Mouse (Mus musculus) limb, embryonic 14.5 days (tissue): ENCODE data around the gene Crkl. TPM values are rescaled to one million over a fixed set of nuclear protein-coding genes. Genes with fewer than 3 reads are reported as not detected.

Experiments
- ATAC-seq: fragments of 200-750 bp; cut with Nextera tagmentation; 2 replicates; pipeline ENCODE4 v1.8.0; 2017; ENCODE audit warnings: low read depth, moderate number of reproducible peaks, moderate TSS enrichment; ENCODE audit not compliant: low FRiP score
- DNase-seq: peaks from one replicate; pipeline ENCODE4 v3.0.0-alpha.2; 2015; ENCODE audit warnings: low spot score
- H3K27ac ChIP-seq: fragments of 300-500 bp; sonication (generic); replicated peaks from 2 replicates; pipeline ENCODE4 v1.5.1; 2014; ENCODE audit warnings: low read depth, mild to moderate bottlenecking, low read length, moderate library complexity, mixed read lengths
- H3K27me3 ChIP-seq: fragments of 300-500 bp; sonication (generic); 2 replicates; pipeline ENCODE4 v1.6.1; 2014; ENCODE audit warnings: low read length, mixed read lengths; ENCODE audit not compliant: control insufficient read depth, insufficient read depth
- H3K36me3 ChIP-seq: fragments of 300-500 bp; sonication (generic); 2 replicates; pipeline ENCODE4 v1.6.1; 2014; ENCODE audit warnings: mild to moderate bottlenecking, low read length, moderate library complexity, mixed read lengths; ENCODE audit not compliant: control insufficient read depth, insufficient read depth
- H3K4me1 ChIP-seq: fragments of 300-500 bp; sonication (generic); 2 replicates; pipeline ENCODE4 v1.6.1; 2014; ENCODE audit warnings: antibody characterized with exemption, low read length, mixed read lengths; ENCODE audit not compliant: control insufficient read depth, insufficient read depth
- H3K4me2 ChIP-seq: fragments of 300-500 bp; sonication (generic); replicated peaks from 2 replicates; pipeline ENCODE4 v1.6.1; 2014; ENCODE audit warnings: low read depth, mild to moderate bottlenecking, low read length, moderate library complexity; ENCODE audit not compliant: severe bottlenecking
- H3K4me3 ChIP-seq: fragments of 300-500 bp; sonication (generic); replicated peaks from 2 replicates; pipeline ENCODE4 v1.5.1; 2014; ENCODE audit warnings: low read length
- H3K9ac ChIP-seq: fragments of 300-500 bp; sonication (generic); 2 replicates; pipeline ENCODE4 v1.6.1; 2014; ENCODE audit warnings: mild to moderate bottlenecking, low read depth, low read length, moderate library complexity; ENCODE audit not compliant: severe bottlenecking
- H3K9me3 ChIP-seq: fragments of 300-500 bp; sonication (generic); 2 replicates; pipeline ENCODE4 v1.6.1; 2016; ENCODE audit warnings: low read length; ENCODE audit not compliant: control insufficient read depth
- POLR2A ChIP-seq: fragments of 200-500 bp; IDR thresholded peaks from 2 replicates; pipeline ENCODE4 v1.8.0; 2012; ENCODE audit warnings: inconsistent platforms, mild to moderate bottlenecking, moderate library complexity, borderline replicate concordance; ENCODE audit not compliant: insufficient read depth, insufficient read length; ENCODE audit errors: extremely low read depth
- WGBS: fragments of 180-500 bp; shearing (Covaris S2); extraction: QIAGEN DNeasy Blood & Tissue Kit; methylation state at CpG from one replicate; pipeline ENCODE4 v1.1.7; 2014; 5-methylcytosine and 5-hydroxymethylcytosine counted together
- polyA plus RNA-seq, 2 experiments: library from polyadenylated mRNA; depleted of rRNA in 1 of 2; stranded (reverse) in 1 of 2; unstranded in 1 of 2; fragments of >200 nt; fragmentation: Nextera tagmentation in 1 of 2; extraction: Ambion mirVana in 1 of 2; gene quantifications; 2 replicates each; pipeline versions ENCODE4 v1.2.1 to v1.2.3; 2012 to 2014

The Crkl gene
- polyA plus RNA-seq, 2 experiments: 36.6 to 62.9 TPM

- Histone ChIP-seq H3K27ac (no peak overlapping the region), H3K9ac (peak overlapping the region; percentile 79), H3K4me1 (peaks cover 8% of the 10 kb centered on the region; the same call in 1 of the 2 replicates), H3K27me3 (no peaks in the 10 kb centered on the region), H3K36me3 (peaks cover 3% of the 10 kb centered on the region; the same call in 1 of the 2 replicates), H3K9me3 (no peaks in the 10 kb centered on the region), H3K4me3 (peak overlapping the region; percentile 80), H3K4me2 (peak overlapping the region; percentile 65)
- TF ChIP-seq POLR2A: no peak
- ATAC-seq (no peak), DNase-seq (no peak)
- 31% methylated on average over 9 of the region's 9 CpGs for WGBS
These were observed 45.1 kb upstream of the Crkl start for GRCm38 (mm10) chr16:17406512-17407231.

DNA sequence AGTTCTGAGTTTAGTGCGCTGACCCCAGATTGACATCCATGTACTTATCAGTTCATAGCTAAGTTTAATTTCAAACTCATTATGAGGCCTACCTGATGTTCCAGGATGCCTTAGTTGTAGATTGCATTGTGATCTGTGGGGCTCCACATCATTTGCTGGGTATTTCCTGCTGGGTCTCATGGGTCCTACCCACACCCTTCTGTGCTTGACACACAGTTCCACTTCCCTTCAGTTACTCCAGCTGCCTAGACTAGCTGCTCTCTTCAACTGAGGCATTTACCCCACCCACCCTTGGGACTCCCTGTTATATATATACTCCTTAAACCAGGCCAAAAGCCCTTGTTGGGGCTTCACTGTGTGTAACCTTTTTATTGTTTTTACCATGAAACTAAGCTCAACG, 42.7 kb upstream of the Crkl start:
- H3K27me3 ChIP-seq: no peaks in the 10 kb centered on the region
- DNase-seq: no peak
- no peak for TF ChIP-seq POLR2A
- no peak overlapping the region for H3K4me2 ChIP-seq
- 81% methylated on average over 2 of the region's 2 CpGs for WGBS
- H3K4me3 ChIP-seq: no peak overlapping the region
- H3K9ac ChIP-seq: no peak overlapping the region
- no peaks in the 10 kb centered on the region; the same call in 1 of the 2 replicates for H3K36me3 ChIP-seq
- H3K9me3 ChIP-seq: no peaks in the 10 kb centered on the region
- no peak overlapping the region for H3K27ac ChIP-seq
- no peak for ATAC-seq
- H3K4me1 ChIP-seq: peaks cover 8% of the 10 kb centered on the region; the same call in 1 of the 2 replicates

DNA sequence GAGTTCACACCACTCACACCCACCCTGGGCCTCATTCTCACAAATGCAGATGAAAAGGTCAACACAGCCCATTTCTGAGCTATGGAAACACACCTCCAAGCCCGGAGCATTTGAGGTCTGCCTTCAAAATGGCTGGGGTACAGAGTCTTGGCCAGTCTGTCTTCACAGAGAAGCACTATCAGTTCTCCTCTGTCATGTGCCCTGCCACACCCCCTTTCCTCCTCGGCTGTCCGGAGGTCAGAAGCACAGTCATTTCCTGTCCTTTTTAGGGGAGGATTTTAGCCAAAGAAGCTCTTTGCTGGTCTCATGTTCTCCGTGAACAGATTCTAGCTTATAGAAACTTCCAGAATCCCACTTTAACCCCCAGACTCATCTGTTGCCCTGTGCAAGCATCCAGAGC, 41.6 kb upstream of the Crkl start:
- ATAC-seq: no peak
- no peaks in the 10 kb centered on the region for H3K9me3 ChIP-seq
- H3K4me3 ChIP-seq: no peak overlapping the region
- 59% methylated on average over 4 of the region's 4 CpGs for WGBS
- DNase-seq: no peak
- no peaks in the 10 kb centered on the region; the same call in 1 of the 2 replicates for H3K36me3 ChIP-seq
- no peak overlapping the region for H3K27ac ChIP-seq
- no peak overlapping the region for H3K9ac ChIP-seq
- H3K4me1 ChIP-seq: no peaks in the 10 kb centered on the region
- H3K4me2 ChIP-seq: no peak overlapping the region
- H3K27me3 ChIP-seq: no peaks in the 10 kb centered on the region
- no peak for TF ChIP-seq POLR2A

GRCm38 (mm10) chr16:17423021-17423420, 28.8 kb upstream of the Crkl start:
- 82% methylated on average over 3 of the region's 3 CpGs for WGBS

DNA sequence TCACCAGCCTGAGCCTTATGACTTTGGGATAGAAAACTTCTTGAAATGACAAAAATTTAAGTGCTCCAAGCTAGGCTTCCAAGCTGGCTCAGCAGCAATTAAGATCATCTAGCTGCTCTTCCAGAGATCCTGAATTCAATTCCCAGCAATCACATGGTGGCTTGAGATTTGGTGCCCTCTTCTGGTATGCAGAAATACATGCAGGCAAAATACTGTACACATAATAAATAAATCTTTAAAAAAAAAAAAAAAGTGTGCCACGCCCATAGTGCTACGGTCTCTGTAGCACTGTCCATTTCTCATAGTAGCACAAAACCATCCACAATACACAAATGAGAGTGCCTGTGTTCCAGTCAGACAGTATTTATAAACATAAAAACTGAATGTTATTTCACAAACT, 19.2 kb upstream of the Crkl start:
- no peak overlapping the region for H3K9ac ChIP-seq
- no peak overlapping the region for H3K4me3 ChIP-seq
- H3K27ac ChIP-seq: no peak overlapping the region
- H3K36me3 ChIP-seq: peaks cover 15% of the 10 kb centered on the region
- ATAC-seq: no peak
- H3K4me2 ChIP-seq: no peak overlapping the region
- no peaks in the 10 kb centered on the region for H3K27me3 ChIP-seq
- H3K9me3 ChIP-seq: no peaks in the 10 kb centered on the region
- DNase-seq: no peak
- WGBS: 68% methylated on average over 2 of the region's 2 CpGs
- TF ChIP-seq POLR2A: no peak
- no peaks in the 10 kb centered on the region for H3K4me1 ChIP-seq

More at GRCm38 (mm10) chr16:17423021-17423420, 28.8 kb upstream of the Crkl start:
- no peak overlapping the region for H3K4me2 ChIP-seq
- no peak overlapping the region for H3K9ac ChIP-seq
- DNase-seq (no peak), ATAC-seq (no peak)
- no peaks in the 10 kb centered on the region for H3K4me1 ChIP-seq
- no peak overlapping the region for H3K4me3 ChIP-seq
- no peaks in the 10 kb centered on the region for H3K9me3 ChIP-seq
- H3K36me3 ChIP-seq: peaks cover 51% of the 10 kb centered on the region
- no peak for TF ChIP-seq POLR2A
- no peaks in the 10 kb centered on the region for H3K27me3 ChIP-seq
- no peak overlapping the region for H3K27ac ChIP-seq
